Mouse (Mus musculus) layer of hippocampus, postnatal 25 days (tissue): ENCODE data around the gene Mob2. TPM values are rescaled to one million over a fixed set of nuclear protein-coding genes. Genes with fewer than 3 reads are reported as not detected.

Experiments
- DNase-seq, 2 experiments: peaks; one replicate each; pipeline ENCODE4 v3.0.0; 2022; ENCODE audit warnings: mixed read lengths in 2 of 2, low spot score in 1 of 2; ENCODE audit errors: extremely low spot score in 1 of 2
- total RNA-seq, 2 experiments: library from RNA; stranded (reverse); gene quantifications; 2 replicates each; pipeline ENCODE4 v1.2.3; 2021

Mob2 gene
- total RNA-seq, 2 experiments from 2014 or later, result 27.0 to 29.1 TPM

DNA sequence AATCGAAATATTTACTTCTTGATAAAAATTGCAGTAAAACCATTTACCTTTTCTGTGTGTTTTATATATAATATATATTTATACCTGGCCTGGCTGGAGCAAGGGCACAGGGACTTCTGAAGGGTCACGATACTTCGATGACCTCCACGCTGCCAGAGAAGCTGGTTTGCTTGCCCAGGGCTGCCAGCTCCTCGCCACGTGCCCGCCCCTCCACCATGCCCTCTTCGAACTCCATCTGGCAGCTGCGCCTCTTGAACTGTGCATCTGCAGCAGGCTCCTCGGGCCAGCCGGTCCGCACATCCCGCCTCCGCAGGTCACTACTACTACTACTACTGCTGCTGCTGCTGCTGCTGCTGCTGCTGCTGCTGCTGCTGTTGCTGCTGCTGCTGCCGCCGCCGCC is 20.9 kb upstream of the Mob2 start:
- DNase-seq, result no peak

DNA sequence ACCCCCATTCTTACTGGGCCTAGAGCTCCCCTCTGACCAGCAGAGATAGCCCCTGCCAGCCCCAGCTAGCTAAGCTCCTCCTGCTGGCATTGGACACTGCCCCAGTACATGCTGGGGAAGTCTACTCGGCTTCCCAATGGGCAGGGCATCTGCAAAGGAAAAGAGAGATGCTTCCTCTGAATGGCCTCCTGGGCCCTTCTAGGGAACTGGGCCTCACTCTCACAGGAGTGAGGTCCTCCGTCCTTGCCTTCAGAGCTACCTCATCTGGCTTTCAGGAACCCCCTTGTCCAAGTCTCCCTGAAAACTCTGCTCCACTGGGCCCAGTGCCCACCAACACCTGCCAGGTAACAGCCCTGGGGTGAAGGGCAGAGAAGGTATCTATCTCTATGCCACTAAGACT is 20.0 kb upstream of the Mob2 start:
- no peak for DNase-seq

- DNase-seq, result no peak
Observed at GRCm38 (mm10) chr7:142079365-142079764, 18.5 kb upstream of the Mob2 start.

- no peak for DNase-seq
Observed at GRCm38 (mm10) chr7:142077138-142077537, 16.3 kb upstream of the Mob2 start.

GRCm38 (mm10) chr7:142074146-142074886 is 13.5 kb upstream of the Mob2 start:
- no peak for DNase-seq

- DNase-seq, result no peak
Observed at GRCm38 (mm10) chr7:142071717-142072116, 10.9 kb upstream of the Mob2 start.

GRCm38 (mm10) chr7:142071212-142071578 is 10.3 kb upstream of the Mob2 start:
- no peak for DNase-seq

DNA sequence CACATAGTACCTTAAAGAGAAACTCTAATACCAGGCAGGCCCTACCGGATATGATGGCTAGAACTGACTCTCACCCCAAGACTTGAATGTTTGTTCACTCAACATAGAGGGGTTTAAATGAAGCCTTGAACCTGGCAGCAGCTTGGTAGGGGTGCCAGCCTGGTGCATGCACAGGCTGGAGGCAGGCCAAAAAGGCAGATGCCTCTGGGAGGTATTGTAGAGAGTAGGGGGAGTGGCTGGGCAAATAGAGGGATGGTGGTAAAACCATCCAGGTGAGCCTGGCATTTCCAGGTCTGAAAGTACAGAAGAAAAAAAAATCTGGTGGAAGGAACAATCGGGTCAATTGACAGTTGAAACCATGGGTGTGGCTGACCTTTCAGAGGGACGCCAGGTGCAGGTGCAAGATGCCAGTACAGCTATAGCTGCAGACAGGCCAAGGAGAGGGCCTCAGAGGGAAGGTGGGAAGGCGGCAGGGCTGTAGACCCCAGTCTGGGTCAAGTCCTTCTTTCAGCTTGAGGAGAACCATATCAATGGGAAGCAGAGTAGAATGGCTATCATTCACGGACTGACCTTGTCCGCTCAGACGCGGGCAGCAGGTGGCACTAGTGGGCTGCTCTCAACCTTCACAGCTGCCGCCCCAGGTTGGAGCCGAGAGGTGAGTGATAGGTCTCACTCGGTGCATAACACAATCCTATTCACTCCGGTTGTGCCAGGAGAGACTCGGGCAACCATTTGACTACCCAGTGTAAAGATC is 9.8 kb upstream of the Mob2 start:
- DNase-seq, result peak; percentile 56 to 81

GRCm38 (mm10) chr7:142068429-142068828 is 7.6 kb upstream of the Mob2 start:
- no peak for DNase-seq

DNA sequence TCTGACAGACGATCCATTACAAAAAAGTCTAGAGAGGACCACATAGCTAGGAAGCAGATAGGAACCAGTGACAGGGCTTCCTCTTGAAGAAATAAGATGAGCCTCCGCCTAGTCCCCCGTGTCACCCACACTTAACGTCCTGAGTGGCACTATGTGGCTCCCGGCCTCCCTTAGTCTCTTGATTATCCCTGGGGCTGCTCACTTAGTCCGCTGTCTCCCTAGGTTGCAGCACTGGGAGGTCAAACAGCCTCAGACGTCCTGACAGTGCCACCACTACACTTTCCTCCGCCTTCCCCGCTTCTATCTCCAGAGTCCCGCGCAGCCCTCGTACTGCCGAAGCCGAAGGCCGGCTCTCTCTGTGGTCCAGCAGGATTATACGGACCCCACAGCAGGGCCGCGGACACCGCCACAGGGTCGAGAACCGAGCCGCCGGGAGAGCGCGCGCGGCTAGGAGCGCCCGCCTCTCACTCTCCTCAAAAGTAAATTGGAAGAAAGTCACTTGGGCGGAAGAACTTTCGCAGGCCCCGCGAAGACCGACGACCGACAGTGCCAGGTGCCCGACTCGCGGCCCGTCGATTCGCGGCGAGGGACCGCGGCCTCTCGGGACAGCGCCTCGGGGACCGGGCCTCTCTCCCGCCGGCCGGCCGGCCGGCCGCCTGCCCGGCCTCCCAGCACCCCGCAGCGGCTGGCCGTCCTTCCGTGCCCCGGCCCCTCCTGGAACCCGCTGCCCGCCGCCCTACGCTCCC is 507 bp downstream of the Mob2 start:
- DNase-seq, result no peak

DNA sequence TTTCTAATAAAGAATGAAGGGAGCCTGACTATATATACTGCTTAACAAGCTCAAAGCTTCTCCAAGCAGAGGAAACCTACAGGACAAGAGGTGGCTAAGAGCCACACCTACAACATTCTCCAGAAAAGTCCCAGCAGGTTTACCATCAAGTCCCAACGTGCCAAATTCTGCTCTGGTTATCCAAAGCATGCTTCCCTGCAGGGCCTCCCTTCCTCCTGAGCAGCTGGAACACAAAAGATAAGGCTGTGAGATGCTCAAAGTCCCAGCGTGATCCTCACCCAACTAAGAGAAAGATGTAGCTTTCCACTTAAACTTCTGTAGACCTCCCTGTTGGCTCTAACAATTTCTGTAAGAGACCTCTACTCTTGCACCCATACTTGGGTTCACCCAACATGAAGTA is 1.8 kb downstream of the Mob2 start:
- no peak for DNase-seq

DNA sequence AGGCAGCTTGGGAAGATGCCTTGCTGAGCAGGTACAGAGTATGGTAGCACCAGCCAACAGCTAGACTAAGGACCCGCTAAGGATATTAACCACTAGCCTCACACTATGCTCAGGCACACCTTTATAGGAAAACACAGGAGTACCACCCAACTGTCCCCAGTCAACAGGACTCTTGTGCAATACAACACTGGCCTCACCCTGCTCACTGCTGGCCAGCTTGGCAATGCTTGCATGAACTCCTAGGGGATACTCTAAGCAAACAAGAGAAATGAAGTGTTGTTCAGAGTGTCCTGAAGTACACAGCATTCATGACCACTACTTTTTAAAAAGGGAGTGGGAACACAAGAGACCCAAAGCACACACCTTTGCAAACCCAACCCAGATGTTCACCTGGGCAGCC is 3.7 kb downstream of the Mob2 start:
- no peak for DNase-seq

DNA sequence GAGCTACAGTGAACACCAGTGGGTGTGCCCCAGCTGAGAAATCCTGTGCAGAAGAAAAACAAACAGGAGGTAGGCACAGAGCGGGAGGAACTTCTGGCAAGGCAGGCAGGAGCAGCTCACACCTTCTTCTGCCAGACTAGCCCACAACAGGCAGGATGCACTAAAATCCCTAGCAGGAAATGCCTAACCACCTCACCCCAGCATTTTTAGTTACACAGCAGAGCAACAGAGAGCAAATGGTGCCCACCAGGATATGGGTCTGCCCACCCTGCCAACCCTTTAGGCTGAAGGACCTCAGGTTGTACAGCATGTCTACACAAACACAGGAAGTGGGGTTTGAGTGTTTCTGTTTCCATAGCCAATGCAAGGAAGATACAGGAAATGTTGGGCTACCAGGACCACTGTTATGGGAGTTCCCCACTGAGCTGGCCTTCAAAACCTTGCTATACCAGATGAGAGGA is 4.2 kb downstream of the Mob2 start:
- DNase-seq, result no peak

- DNase-seq, result no peak
Observed at GRCm38 (mm10) chr7:142055431-142055830, 5.4 kb downstream of the Mob2 start.

GRCm38 (mm10) chr7:142050536-142050935 is 10.3 kb downstream of the Mob2 start:
- DNase-seq, result no peak

- no peak for DNase-seq
Observed at GRCm38 (mm10) chr7:142045932-142046331, 14.9 kb downstream of the Mob2 start.

GRCm38 (mm10) chr7:142045344-142045743 is 15.5 kb downstream of the Mob2 start:
- no peak for DNase-seq

DNA sequence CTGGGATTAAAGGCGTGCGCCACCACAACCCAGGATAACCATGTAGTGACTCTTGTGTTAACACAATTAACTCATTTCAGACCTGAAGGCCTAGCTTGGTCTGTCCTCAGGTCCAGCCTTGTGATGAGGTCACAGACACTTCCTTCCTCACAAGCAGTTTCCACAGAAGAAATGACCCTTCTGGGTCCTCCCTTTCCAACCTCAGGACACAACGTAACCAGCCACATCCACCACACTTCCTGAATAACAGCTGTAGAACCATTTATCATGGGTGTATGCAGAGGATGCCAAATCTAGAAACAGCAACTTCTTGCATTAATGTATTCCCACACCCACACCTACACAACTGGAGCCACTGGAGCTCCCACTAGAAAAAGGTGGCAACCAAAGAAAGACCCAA is 20.1 kb downstream of the Mob2 start:
- DNase-seq, result no peak

DNA sequence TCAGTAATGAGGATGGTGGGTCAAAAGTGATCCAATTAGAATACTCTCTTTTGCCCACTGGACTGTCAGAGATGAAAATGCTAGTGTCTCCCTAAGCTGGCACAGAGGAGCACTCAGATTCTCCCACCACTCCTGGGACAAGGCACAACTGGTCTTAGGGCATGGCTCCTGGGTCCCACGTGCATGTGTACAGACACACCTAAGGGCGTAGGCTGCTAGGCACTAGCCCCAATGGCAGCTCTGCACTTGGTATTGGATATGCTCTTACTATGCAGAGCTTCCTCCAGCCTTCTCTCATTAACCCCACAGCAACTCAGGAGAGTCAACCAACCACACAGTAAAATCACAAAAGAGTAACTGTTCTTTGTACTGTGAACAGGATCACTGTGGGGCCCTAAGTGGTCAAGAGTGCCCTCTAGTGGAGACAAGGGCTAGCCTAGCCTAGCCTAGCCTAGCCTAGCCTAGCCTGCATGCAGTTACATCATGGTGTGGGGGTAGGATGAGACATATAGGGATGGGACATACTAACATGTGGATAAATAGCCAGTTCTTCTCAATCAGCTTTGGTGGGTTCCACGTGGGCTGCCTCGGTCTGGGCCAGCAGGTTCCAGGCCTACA is 23.2 kb downstream of the Mob2 start:
- DNase-seq, result peak; percentile 16 to 45

DNA sequence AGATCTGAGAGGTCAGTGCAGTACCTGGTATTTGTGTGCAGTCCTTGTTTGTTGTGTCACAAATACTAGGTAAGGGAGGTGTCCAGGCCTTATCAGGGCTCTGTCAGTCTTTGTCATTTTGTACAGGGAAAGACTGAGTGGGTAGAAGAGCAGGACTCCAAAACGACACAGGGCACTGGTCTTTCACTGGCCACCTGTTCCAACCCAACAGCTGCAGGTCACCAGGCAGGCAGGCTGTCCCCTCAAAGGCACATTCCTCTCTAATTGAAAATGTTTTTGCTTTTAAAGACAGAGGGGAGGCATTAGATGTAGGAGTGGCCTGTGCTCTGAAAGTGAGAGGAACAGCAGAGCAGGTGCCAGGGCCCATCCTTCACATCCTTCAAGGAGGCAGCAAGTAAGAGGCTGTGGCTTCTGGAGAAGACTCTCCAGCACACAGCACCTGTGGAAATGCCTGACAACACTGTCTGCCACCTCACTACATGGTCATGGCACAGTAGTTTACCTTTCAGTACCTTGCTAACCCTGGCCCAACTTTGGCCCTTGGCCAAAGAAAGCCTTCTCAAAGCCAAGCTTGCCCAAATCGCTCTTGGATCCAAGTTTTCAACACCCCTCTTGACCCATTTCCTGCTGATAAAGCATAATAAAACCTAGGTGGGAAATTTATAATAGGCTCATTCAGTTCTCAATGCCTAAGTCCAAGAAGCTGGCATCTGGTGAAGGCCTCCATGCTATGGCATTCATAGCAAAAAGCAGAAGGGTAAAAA is 25.6 kb downstream of the Mob2 start:
- DNase-seq, result no peak
